Mouse (Mus musculus): ENCODE data around the gene Tmem80. TPM values are rescaled to one million over a fixed set of nuclear protein-coding genes. Genes with fewer than 3 reads are reported as not detected.

Gene Tmem80
- polyA plus RNA-seq, 1 experiment from 2014 or later, result 46.1 TPM

DNA sequence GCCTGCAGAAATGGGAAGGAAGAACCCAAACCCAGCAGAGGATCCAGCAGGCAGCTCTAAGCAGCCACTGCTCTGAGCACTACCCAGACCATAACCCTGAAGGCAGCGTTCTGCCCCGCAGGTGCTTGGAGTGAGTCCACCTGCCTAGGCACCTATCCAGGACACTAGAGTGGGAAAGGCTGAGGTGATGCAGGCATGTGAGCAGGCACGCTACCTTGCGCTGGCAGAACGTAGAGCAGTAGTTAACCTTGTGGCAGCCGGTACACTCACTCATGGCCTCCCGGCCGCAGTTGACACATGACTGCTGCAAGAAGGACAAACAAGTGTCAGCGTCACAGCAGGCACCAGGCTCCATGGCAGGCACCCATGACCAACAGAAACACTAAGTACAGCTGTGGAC is 26.2 kb upstream of the Tmem80 start:
- DNase-seq (ENCODE audit: low spot score), result no peak
- Histone ChIP-seq H3K4me1 (no peaks in the 10 kb centered on the region), H3K9me3 (replicated peaks) (no peaks in the 10 kb centered on the region), H3K27ac (no peak overlapping the region), H3K4me3 (no peak overlapping the region), H3K36me3 (peaks cover 97% of the 10 kb centered on the region), H3K27me3 (ENCODE audit: low read depth, poor library complexity, severe bottlenecking) (peaks cover 6% of the 10 kb centered on the region)
- WGBS, result 98% methylated on average over 9 of the region's 9 CpGs

DNA sequence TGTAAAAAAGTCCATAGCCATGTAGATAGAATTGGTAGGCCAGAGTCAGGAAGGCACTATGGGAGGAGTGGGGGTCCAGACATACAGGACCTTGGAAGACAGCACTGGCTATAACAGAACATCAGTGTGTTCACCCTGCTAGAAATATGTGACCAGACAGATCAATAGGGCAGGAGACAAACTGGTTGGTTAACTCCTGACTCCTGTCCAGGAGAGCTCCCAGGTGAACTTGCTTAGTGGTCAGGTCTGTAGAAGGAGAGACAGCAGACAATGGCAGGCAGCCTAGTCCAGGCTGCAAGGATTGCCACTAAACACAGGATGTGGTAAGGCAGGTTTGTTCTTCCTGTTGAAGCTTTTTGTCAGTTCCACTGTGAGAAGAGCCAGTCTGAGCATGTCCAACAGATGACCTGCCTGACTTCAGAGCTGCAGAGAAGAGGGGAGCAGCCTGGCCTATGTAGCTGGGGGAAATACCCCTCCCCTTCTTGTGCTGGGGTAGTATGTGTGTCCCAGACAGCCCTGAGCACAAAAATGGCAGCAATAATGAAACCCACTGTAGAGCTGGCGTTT is 24.8 kb upstream of the Tmem80 start:
- Histone ChIP-seq H3K4me1 (no peaks in the 10 kb centered on the region), H3K27me3 (ENCODE audit: low read depth, poor library complexity, severe bottlenecking) (no peaks in the 10 kb centered on the region), H3K27ac (no peak overlapping the region), H3K4me3 (no peak overlapping the region), H3K9me3 (replicated peaks) (no peaks in the 10 kb centered on the region), H3K36me3 (peaks cover 97% of the 10 kb centered on the region)
- no peak for DNase-seq (ENCODE audit: low spot score)
- WGBS, result 96% methylated on average over 1 of the region's 1 CpGs

DNA sequence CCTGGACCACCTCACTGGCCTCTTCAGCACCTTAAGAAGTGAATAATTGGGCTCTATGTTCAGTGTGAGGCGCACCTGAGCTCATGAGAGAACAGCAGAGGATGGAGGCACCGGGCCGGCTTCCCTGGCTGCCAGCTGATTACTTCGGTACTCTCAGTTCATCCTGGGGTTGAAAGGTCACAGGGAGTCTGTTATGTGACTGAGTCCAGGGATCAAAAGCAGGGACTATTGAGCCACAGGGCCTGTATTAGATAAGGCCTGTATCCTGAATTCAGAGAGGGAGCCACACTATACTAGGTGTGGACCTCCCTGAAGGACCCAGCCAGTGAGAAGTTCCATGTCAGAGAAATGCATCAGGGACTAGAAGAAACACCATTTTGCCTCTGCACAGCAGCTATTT is 23.0 kb upstream of the Tmem80 start:
- H3K27me3 ChIP-seq (ENCODE audit: low read depth, poor library complexity, severe bottlenecking), result no peaks in the 10 kb centered on the region
- 84% methylated on average over 4 of the region's 4 CpGs for WGBS
- no peak overlapping the region for H3K27ac ChIP-seq
- DNase-seq (ENCODE audit: low spot score), result no peak
- H3K4me1 ChIP-seq, result no peaks in the 10 kb centered on the region
- no peaks in the 10 kb centered on the region for H3K9me3 ChIP-seq (replicated peaks)
- H3K4me3 ChIP-seq, result no peak overlapping the region
- peaks cover 99% of the 10 kb centered on the region for H3K36me3 ChIP-seq

DNA sequence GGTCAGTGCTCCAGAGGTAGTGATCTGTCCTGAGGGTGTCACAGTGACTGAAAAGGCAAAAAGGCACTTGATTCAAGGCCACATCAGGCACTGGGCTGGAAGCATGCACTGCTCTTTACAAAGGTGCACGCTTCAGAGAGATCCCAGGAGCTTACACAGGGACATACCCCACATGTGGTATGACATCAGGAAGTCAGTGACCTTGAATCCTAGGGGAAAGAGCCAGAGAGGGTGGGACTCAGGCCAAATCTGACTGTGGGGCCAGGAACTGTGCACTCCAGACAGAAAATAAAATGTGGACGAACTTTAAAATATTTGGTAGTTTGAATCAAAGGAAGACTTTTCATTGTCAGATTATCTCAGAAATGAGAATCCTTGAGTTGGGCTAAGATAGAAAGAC is 13.1 kb upstream of the Tmem80 start:
- H3K9me3 ChIP-seq (replicated peaks), result no peaks in the 10 kb centered on the region
- H3K36me3 ChIP-seq, result peaks cover 100% of the 10 kb centered on the region
- DNase-seq (ENCODE audit: low spot score), result no peak
- no peaks in the 10 kb centered on the region for H3K4me1 ChIP-seq
- WGBS, result 93% methylated on average over 2 of the region's 2 CpGs
- no peaks in the 10 kb centered on the region for H3K27me3 ChIP-seq (ENCODE audit: low read depth, poor library complexity, severe bottlenecking)
- no peak overlapping the region for H3K27ac ChIP-seq
- H3K4me3 ChIP-seq, result no peak overlapping the region

DNA sequence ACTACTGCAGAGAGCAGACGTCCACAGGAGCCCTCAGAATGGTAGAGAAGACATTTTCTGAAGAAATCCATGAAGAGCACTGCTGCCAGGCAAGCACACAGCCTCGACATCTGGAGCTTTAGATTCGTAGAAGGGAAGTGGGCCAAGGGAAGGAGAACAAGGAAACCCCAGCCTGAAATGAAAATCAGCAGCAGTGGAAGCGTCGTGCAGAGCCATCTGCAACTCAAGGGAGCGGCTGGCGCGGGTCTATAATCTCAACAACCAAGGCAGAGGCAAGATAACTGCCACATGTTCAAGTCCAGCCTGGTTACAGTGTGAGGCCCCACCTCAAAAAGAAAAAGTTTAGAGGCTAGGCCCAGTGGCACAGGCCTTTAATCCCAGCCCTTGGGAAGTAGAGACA is 12.5 kb upstream of the Tmem80 start:
- Histone ChIP-seq H3K36me3 (peaks cover 100% of the 10 kb centered on the region), H3K4me1 (no peaks in the 10 kb centered on the region), H3K27me3 (ENCODE audit: low read depth, poor library complexity, severe bottlenecking) (no peaks in the 10 kb centered on the region), H3K4me3 (no peak overlapping the region), H3K27ac (no peak overlapping the region), H3K9me3 (replicated peaks) (no peaks in the 10 kb centered on the region)
- DNase-seq (ENCODE audit: low spot score), result no peak
- WGBS, result 93% methylated on average over 8 of the region's 8 CpGs

DNA sequence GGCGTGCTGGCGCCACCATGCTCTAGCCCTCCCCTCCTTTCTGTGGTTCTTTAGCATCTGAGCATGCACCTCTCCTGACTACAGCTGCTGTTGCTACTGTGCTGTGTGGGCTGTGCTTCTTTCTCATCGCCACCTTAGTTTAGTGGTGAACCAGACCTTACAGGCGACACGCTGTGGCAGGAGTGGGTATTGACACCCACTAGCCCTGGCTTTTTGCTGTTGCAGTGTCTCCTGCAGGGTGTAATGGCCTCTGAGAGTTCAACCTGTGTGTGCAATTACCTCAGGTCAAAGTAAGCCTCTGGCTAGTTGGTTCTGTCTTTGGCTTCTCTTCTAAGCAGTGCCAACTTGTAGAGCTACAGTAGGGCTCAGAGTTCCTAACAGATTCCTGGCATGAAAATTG is 11.6 kb upstream of the Tmem80 start:
- DNase-seq (ENCODE audit: low spot score), result no peak
- Histone ChIP-seq H3K4me3 (no peak overlapping the region), H3K9me3 (replicated peaks) (no peaks in the 10 kb centered on the region), H3K27me3 (ENCODE audit: low read depth, poor library complexity, severe bottlenecking) (no peaks in the 10 kb centered on the region), H3K27ac (no peak overlapping the region), H3K36me3 (peaks cover 100% of the 10 kb centered on the region), H3K4me1 (no peaks in the 10 kb centered on the region)
- WGBS, result 81% methylated on average over 5 of the region's 5 CpGs

DNA sequence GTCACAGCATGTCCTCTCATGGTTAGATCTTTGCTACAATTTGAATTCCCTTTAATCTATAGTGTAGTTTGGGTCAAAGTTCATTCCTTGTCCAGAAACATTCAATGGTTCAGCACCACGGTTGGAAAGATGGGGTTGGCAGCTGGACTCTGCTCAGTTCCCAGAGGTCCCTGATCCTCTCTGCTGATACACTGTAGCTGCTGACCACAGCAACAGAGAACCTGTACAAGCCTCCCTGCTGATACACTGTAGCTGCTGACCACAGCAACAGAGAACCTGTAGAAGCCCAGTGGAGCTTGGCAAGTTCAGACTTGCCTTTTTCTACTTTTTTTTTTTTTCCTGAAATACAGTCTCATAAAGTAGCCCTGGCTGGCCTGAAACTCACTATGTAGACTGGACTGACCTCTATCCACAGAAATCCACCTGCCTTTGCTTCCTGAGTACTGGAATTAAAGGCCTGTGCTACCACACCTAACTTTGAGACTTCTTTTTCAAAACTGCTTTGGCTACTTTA is 9.9 kb upstream of the Tmem80 start:
- H3K27ac ChIP-seq, result no peak overlapping the region
- H3K4me1 ChIP-seq, result no peaks in the 10 kb centered on the region
- H3K27me3 ChIP-seq (ENCODE audit: low read depth, poor library complexity, severe bottlenecking), result no peaks in the 10 kb centered on the region
- DNase-seq (ENCODE audit: low spot score), result no peak
- H3K36me3 ChIP-seq, result peaks cover 100% of the 10 kb centered on the region
- WGBS, result 79% methylated on average over 1 of the region's 1 CpGs
- H3K4me3 ChIP-seq, result no peak overlapping the region
- H3K9me3 ChIP-seq (replicated peaks), result no peaks in the 10 kb centered on the region

DNA sequence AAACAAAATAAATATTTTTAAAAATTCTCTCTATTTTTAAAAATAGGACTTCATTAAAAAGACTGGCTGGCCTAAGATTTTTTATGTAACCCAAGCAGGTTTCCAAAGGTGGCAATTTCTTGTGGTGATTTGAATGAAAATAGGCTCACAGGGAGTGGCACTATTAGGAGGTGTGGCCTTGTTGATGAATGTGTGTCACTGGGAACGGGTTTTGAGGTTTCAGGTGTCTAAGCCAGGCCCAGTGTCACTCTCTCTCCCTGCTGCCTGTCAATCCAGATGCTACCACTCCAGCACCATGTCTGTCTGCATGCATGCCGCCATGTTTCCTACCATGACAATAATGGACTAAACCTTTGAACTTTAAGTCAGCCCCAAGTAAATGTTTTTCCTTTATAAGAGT is 8.1 kb upstream of the Tmem80 start:
- H3K4me3 ChIP-seq, result no peak overlapping the region
- H3K9me3 ChIP-seq (replicated peaks), result no peaks in the 10 kb centered on the region
- H3K27ac ChIP-seq, result no peak overlapping the region
- H3K4me1 ChIP-seq, result no peaks in the 10 kb centered on the region
- WGBS, result 76% methylated on average over 2 of the region's 2 CpGs
- H3K27me3 ChIP-seq (ENCODE audit: low read depth, poor library complexity, severe bottlenecking), result no peaks in the 10 kb centered on the region
- DNase-seq (ENCODE audit: low spot score), result no peak
- peaks cover 100% of the 10 kb centered on the region for H3K36me3 ChIP-seq

DNA sequence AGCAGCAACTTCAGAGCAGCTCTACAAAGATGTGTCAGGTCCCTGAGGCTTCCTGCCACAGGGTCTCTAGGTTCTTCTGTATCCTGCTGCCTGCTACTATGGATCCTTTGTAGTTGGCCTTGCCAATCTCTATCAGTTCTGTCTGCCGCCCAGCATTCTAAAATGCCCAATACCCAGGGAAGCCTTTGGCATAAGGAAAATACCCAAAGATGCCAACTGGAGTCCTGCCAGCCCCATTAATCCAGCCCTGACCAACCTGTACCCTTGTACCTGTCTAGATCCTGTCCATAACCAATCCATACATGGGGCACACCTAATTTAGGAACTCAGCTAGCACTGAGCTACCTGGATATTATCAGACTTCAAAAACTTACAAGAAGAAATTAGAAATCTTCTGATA is 2.9 kb upstream of the Tmem80 start:
- DNase-seq (ENCODE audit: low spot score), result no peak
- H3K36me3 ChIP-seq, result peaks cover 55% of the 10 kb centered on the region
- no peaks in the 10 kb centered on the region for H3K9me3 ChIP-seq (replicated peaks)
- H3K27me3 ChIP-seq (ENCODE audit: low read depth, poor library complexity, severe bottlenecking), result no peaks in the 10 kb centered on the region
- no peak overlapping the region for H3K27ac ChIP-seq
- peaks cover 29% of the 10 kb centered on the region for H3K4me1 ChIP-seq
- no peak overlapping the region for H3K4me3 ChIP-seq
- WGBS, result 100% methylated on average over 1 of the region's 1 CpGs

DNA sequence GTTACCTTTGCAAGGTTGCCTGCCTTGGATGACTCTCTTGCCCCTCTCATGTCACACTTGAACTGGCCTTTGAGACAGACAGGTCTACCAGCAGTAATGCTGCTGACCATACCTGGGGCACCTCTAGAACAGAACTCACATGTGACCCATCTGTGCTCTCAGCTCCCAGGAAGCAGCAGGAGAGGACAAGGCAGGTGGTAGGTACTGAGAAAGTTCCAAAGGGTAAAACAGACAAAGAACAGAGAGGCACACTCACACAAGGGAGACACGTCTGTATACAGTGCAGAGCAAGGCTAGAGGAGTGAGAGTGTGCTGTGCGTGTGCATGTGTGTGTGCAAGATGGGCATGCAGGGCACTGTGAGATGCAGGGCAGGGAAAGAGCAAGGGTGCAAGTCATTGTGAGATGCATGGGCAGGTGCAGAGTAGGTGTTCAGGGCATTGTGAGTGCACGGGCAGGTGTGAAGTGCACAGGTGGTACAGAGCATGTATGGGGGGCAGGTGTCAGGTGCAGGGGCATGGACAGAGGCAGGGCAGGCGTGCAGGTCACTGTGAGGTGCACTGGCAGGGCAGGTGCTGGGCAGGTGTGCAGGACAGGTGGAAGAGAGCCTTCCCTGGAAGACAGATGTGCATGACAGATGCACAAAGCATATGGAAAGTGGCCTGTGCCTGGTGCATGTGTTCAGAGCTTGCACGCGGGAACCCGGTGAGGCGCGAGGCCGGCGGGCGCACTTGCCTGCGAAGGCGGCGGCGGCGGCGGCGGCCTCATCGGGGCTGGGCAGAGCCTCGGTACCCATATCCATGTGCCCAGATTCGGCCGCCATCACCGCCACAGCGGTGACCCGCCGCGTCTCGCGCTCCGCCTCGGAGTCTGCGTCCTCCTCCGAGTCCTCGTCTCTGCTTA is 743 bp upstream of the Tmem80 start:
- peaks cover 34% of the 10 kb centered on the region for H3K36me3 ChIP-seq
- no peaks in the 10 kb centered on the region for H3K27me3 ChIP-seq (ENCODE audit: low read depth, poor library complexity, severe bottlenecking)
- H3K4me3 ChIP-seq, result peak overlapping the region; percentile 66
- H3K4me1 ChIP-seq, result peaks cover 29% of the 10 kb centered on the region
- no peak for DNase-seq (ENCODE audit: low spot score)
- H3K27ac ChIP-seq, result peak overlapping the region; percentile 98
- H3K9me3 ChIP-seq (replicated peaks), result no peaks in the 10 kb centered on the region
- WGBS, result 7% methylated on average over 35 of the region's 35 CpGs

DNA sequence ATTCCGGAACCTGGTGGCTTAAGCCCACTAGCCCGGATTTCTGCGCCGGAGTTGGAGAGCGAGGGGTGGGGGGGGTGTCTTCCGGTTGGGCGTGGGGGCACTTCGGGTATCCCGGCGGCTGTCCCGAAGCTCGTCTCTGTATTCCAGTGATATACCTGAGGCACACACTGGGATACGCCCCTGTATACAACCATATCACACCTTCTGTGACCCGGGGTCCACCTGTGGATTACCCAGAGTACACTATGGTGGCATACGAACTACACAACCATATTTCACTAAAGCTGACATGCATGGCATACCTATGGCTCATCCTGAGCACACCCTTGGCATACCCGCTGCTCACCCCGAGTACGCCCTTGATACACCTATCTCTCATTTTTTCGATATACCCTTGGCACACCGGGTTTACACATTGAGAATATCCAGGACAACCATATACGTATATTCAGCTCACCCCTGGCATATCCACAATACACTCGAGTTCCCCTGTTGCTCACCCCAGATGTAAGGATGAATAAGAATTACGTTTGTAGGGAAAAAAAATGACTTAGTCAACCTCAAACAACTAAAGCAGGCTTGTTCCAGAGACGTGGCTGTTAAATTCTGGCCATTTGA is 943 bp downstream of the Tmem80 start:
- Histone ChIP-seq H3K4me1 (peaks cover 29% of the 10 kb centered on the region), H3K27ac (peak overlapping the region; percentile 98), H3K9me3 (replicated peaks) (no peaks in the 10 kb centered on the region), H3K4me3 (peak overlapping the region; percentile 66), H3K27me3 (ENCODE audit: low read depth, poor library complexity, severe bottlenecking) (no peaks in the 10 kb centered on the region), H3K36me3 (peaks cover 33% of the 10 kb centered on the region)
- 21% methylated on average over 24 of the region's 24 CpGs for WGBS
- DNase-seq (ENCODE audit: low spot score), result no peak

DNA sequence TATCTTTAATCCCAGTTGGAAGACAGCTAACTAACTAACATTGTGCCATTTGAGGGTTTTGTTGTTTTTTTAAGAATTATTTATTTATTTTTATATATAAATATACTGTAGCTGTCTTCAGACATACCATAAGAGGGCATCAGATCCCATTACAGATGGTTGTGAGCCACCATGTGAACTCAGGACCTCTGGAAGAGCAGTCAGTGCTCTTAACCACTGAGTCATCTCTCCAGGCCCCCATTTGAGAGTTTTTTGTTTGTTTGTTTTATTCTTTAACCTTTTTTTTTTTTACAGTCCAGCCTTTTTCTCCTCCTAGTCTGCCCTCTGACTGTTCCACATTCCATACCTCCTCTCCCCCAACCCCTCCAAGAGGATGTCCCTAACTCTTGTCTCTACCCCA is 3.2 kb downstream of the Tmem80 start:
- DNase-seq (ENCODE audit: low spot score), result no peak
- H3K4me1 ChIP-seq, result peaks cover 25% of the 10 kb centered on the region
- peaks cover 39% of the 10 kb centered on the region for H3K36me3 ChIP-seq
- H3K4me3 ChIP-seq, result no peak overlapping the region
- H3K9me3 ChIP-seq (replicated peaks), result no peaks in the 10 kb centered on the region
- no peak overlapping the region for H3K27ac ChIP-seq
- H3K27me3 ChIP-seq (ENCODE audit: low read depth, poor library complexity, severe bottlenecking), result no peaks in the 10 kb centered on the region

DNA sequence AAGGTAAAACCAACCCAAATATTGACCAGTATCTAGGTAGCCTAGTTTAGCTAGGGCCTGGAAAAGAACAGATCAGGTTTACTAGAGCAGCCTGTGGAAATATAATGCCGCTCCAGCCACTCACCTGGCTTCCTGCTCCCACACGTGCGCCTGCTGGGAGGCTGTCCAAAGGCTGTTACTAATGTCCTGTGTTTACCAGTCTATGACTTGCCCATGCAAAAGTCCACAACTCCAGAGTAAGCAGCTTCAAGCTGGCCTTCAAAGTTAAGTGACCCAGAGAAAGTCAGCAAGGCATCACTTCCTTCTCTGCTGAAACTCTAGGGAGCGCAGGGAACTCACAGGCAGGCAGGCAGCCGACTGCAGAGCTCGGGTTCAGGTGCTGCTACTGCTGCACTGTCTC is 4.5 kb downstream of the Tmem80 start:
- Histone ChIP-seq H3K4me3 (no peak overlapping the region), H3K4me1 (peaks cover 13% of the 10 kb centered on the region), H3K27me3 (ENCODE audit: low read depth, poor library complexity, severe bottlenecking) (no peaks in the 10 kb centered on the region), H3K36me3 (peaks cover 45% of the 10 kb centered on the region), H3K27ac (no peak overlapping the region), H3K9me3 (replicated peaks) (no peaks in the 10 kb centered on the region)
- WGBS, result 81% methylated on average over 6 of the region's 6 CpGs
- no peak for DNase-seq (ENCODE audit: low spot score)

All from limb, embryonic 10.5 days (tissue).